In the genomic region with DNA sequence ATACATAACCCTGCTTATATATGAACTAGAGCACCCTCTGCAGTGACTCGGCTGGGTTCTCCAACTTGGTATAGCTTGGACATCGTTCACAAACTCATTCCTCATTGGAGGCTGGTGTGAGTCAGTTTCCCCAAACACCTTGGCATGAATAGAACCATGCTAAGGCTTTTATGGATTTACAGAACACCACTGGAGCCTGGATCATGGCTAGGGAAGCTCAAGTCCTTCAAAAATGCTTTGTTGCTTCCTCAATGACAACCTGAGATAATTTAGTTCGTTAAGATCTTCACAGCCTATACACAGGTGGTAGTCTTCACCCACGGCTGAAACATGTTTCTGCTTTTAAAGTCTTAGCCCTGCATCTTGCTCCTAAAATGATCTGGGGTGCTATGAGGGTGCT, we compare ENCODE assay signal across 32 mouse cellular contexts. TPM values are rescaled to one million over a fixed set of nuclear protein-coding genes. Genes with fewer than 3 reads are reported as not detected.
A peak's percentile ranks its signal among the peaks of the same experiment; 100 is the strongest.
DNase-seq lines count a peak whose midpoint lies in the region; ATAC-seq and TF ChIP-seq lines count a peak whose summit lies in the region.
"Had no signal": no experiment of that assay in that cellular context is flagged by ENCODE, and none has a peak within 500 bp of the region (broad histone marks: within the 10 kb centered on the region; RNA-seq: fewer than 3 reads in every experiment).

No protein-coding gene starts in this region.

- dilution Hi-C loops in CH12.LX (cut with MboI; ENCODE audit: extremely low pct_ligation_motif_present, extremely low pct_unique_long_range_greater_than_20kb, low sequenced_read_pairs): no loop called here

- H3K4me1 ChIP-seq in heart, embryonic 10.5 days: peaks cover 3% of the 10 kb centered on the region
- no peaks in the 10 kb centered on the region; the same call in none of the 2 replicates for H3K4me1 ChIP-seq in spleen, adult 2 months (ENCODE audit: control insufficient read depth, insufficient read depth, insufficient read length)
- H3K4me1 ChIP-seq in CH12.LX (ENCODE audit: control insufficient read depth in 1 of 2, insufficient read depth in 2 of 2): peaks cover 2 to 26% of the 10 kb centered on the region in 2 experiments; a peak in 2 of 4 replicates
- H3K4me1 ChIP-seq: forebrain, embryonic 15.5 days had no signal

- WGBS in heart, embryonic 10.5 days: 76% methylated on average over 4 of the region's 4 CpGs
- 54% methylated on average over 4 of the region's 4 CpGs for WGBS in spleen, adult 2 months
- WGBS in macrophage (ENCODE audit: missing documents): 88% methylated on average over 4 of the region's 4 CpGs

- peak overlapping the region; percentile 87 for H3K4me2 ChIP-seq in CH12.LX (ENCODE audit: insufficient read depth, low read depth, poor library complexity, severe bottlenecking)
- H3K4me2 ChIP-seq: embryonic facial prominence, embryonic 13.5 days; embryonic facial prominence, embryonic 15.5 days; forebrain, embryonic 13.5 days; forebrain, embryonic 15.5 days had no signal

- no peak overlapping the region for H3K27ac ChIP-seq in heart, embryonic 10.5 days
- peak overlapping the region; percentile 11; the same call in 1 of the 2 replicates for H3K27ac ChIP-seq in spleen, adult 2 months (ENCODE audit: insufficient read depth, low read length)
- peak overlapping the region; percentile 83 for H3K27ac ChIP-seq in CH12.LX (ENCODE audit: insufficient read depth, low read depth)
- peak overlapping the region; percentile 99 for H3K27ac ChIP-seq in macrophage
- H3K27ac ChIP-seq: embryonic facial prominence, embryonic 13.5 days; embryonic facial prominence, embryonic 15.5 days; forebrain, embryonic 10.5 days; forebrain, embryonic 13.5 days; forebrain, embryonic 15.5 days had no signal

- in situ Hi-C loops in CH12.LX (cut with MboI; ENCODE audit: low pct_ligation_motif_present, low pct_unique_long_range_greater_than_20kb, low sequenced_read_pairs): no loop called here

- TF ChIP-seq RAD21 in CH12.LX (IDR thresholded peaks at IDR 0.05; ENCODE audit: low read depth, low read length): no peak

- H3K36me3 ChIP-seq in heart, embryonic 10.5 days: no peaks in the 10 kb centered on the region
- no peaks in the 10 kb centered on the region for H3K36me3 ChIP-seq in spleen, adult 2 months (ENCODE audit: control insufficient read depth, insufficient read depth, low read length)
- H3K36me3 ChIP-seq in CH12.LX (replicated peaks in 1 of 2; ENCODE audit: control insufficient read depth in 1 of 2, insufficient read depth in 1 of 2, low read length in 1 of 2) (peaks cover 0 to 21% of the 10 kb centered on the region in 2 experiments), macrophage (ENCODE audit: inconsistent target) (no peaks in the 10 kb centered on the region)
- H3K36me3 ChIP-seq: embryonic facial prominence, embryonic 13.5 days; embryonic facial prominence, embryonic 15.5 days; forebrain, embryonic 10.5 days; forebrain, embryonic 15.5 days had no signal

- no peak for TF ChIP-seq POLR2A in spleen, adult 2 months (IDR thresholded peaks at IDR 0.05; ENCODE audit: low read depth, low read length)
- TF ChIP-seq POLR2A in CH12.LX (IDR thresholded peaks at IDR 0.05; ENCODE audit: low read depth, low read length): no peak

- no peaks in the 10 kb centered on the region for H3K27me3 ChIP-seq in heart, embryonic 10.5 days (ENCODE audit: insufficient read depth, poor library complexity, severe bottlenecking)
- no peaks in the 10 kb centered on the region for H3K27me3 ChIP-seq in spleen, adult 2 months (ENCODE audit: control insufficient read depth, insufficient read depth, low read length)
- H3K27me3 ChIP-seq in CH12.LX (replicated peaks): no peaks in the 10 kb centered on the region
- H3K27me3 ChIP-seq: embryonic facial prominence, embryonic 13.5 days; embryonic facial prominence, embryonic 15.5 days; forebrain, embryonic 13.5 days; forebrain, embryonic 15.5 days had no signal

- H3K4me3 ChIP-seq in heart, embryonic 10.5 days: no peak overlapping the region
- H3K4me3 ChIP-seq in spleen, adult 2 months (ENCODE audit: extremely low read depth, insufficient read depth, insufficient read length): no peak overlapping the region
- H3K4me3 ChIP-seq in CH12.LX (replicated peaks in 1 of 3; ENCODE audit: low read depth in 2 of 3, low read length in 2 of 3, poor library complexity in 1 of 3) (peak overlapping the region; percentile 42 to 99 (median 92)), macrophage (ENCODE audit: inconsistent target) (no peak overlapping the region)
- H3K4me3 ChIP-seq: embryonic facial prominence, embryonic 13.5 days; embryonic facial prominence, embryonic 15.5 days; erythroblast, embryonic 14.5 days; forebrain, embryonic 10.5 days; forebrain, embryonic 13.5 days; forebrain, embryonic 15.5 days had no signal

- peak overlapping the region; percentile 88 for H3K9ac ChIP-seq in CH12.LX (ENCODE audit: insufficient read depth, low read depth)
- H3K9ac ChIP-seq: embryonic facial prominence, embryonic 13.5 days; embryonic facial prominence, embryonic 15.5 days; forebrain, embryonic 13.5 days; forebrain, embryonic 15.5 days had no signal

- no peak for TF ChIP-seq CTCF in spleen, adult 2 months (IDR thresholded peaks at IDR 0.05; ENCODE audit: extremely low read depth, insufficient read depth, insufficient read length, insufficient replicate concordance)
- TF ChIP-seq CTCF in CH12.LX (conservative IDR thresholded peaks at IDR 0.05 in 1 of 2, IDR thresholded peaks at IDR 0.05 in 1 of 2; ENCODE audit: low read depth in 2 of 2, low read length in 2 of 2): 0 out of 4 replicates have a peak, but pooled peaks of 1 of the 2 experiments have one; percentile 0

- peaks cover 36% of the 10 kb centered on the region for H3K79me2 ChIP-seq in CH12.LX (replicated peaks; ENCODE audit: control insufficient read depth, extremely low read depth, insufficient read depth, poor library complexity, severe bottlenecking)
- peaks cover 63% of the 10 kb centered on the region for H3K79me2 ChIP-seq in macrophage (ENCODE audit: inconsistent target)

- no peaks in the 10 kb centered on the region for H3K9me3 ChIP-seq in heart, embryonic 10.5 days
- H3K9me3 ChIP-seq in CH12.LX (replicated peaks; ENCODE audit: low read length): no peaks in the 10 kb centered on the region
- H3K9me3 ChIP-seq: embryonic facial prominence, embryonic 13.5 days; embryonic facial prominence, embryonic 15.5 days; forebrain, embryonic 10.5 days; forebrain, embryonic 13.5 days; forebrain, embryonic 15.5 days had no signal

- ATAC-seq in megakaryocyte, adult 5-6 weeks (ENCODE audit: poor library complexity, severe bottlenecking): no peak
- ATAC-seq: CD4-positive, CD25-positive, alpha-beta regulatory T cell, adult 4 months; forebrain, embryonic 13.5 days; forebrain, embryonic 15.5 days had no signal

- TF ChIP-seq EP300 in CH12.LX (IDR thresholded peaks at IDR 0.05; ENCODE audit: low read length): no peak

- DNase-seq in heart, adult 11 months: peak; percentile 66
- no peak for DNase-seq in heart, embryonic 10.5 days (ENCODE audit: low spot score)
- no peak for DNase-seq in spleen, adult 2 months (ENCODE audit: low read depth in 1 of 2, low spot score in 2 of 2)
- no peak for DNase-seq in spleen, adult 18-20 months
- no peak for DNase-seq in CH12.LX (ENCODE audit: extremely low read depth)
- no peak for DNase-seq in spleen, postnatal 10 days (ENCODE audit: low spot score in 2 of 2)
- DNase-seq: adrenal gland, adult 2 months; adrenal gland, postnatal 10 days; adrenal gland, postnatal 25 days; B cell, adult 2 months; cerebellum, adult 11 months; cerebellum, adult 18-20 months; cerebellum, adult 8-10 months; cerebellum, adult 9-11 months; cerebellum, postnatal 14 days; cerebellum, postnatal 36 days; embryo, embryonic 11 days had no signal

RNA-seq across cellular contexts. Expression of a gene that starts 1.1 kb away (rescaled TPM):
- 0.05 TPM in 1 of 2 replicates, not detected in the other for polyA plus RNA-seq in heart, embryonic 10.5 days (2016; fragmentation: Nextera tagmentation; extraction: Ambion mirVana)
- 30.5 and 41.7 TPM in 2 replicates for polyA plus RNA-seq in spleen, adult 2 months (2012; rRNA removed)
- 43.8 and 53.6 TPM in 2 replicates for total RNA-seq in CH12.LX (2012; rRNA removed)
- 67.0 and 68.0 TPM in 2 replicates for total RNA-seq in CH12.LX (2014; rRNA removed)
- 241 and 270 TPM in 2 replicates for polyA plus RNA-seq in CH12.LX (2012; ENCODE audit: insufficient read length, low read depth)
- 100 to 1,000 TPM; 252 to 707 (median 456) TPM for total RNA-seq in macrophage (2018; cell fraction: chromatin; rRNA removed)
- 1,000 to 10,000 TPM; 1,942 to 3,390 (median 2,625) TPM for total RNA-seq in macrophage (2018; cell fraction: cytosol; rRNA removed)
- 1,000 to 10,000 TPM in 25 of 26 experiments, 100 to 1,000 TPM in 1; 793 to 4,386 (median 3,068) TPM for total RNA-seq in macrophage (2018; cell fraction: nucleus; rRNA removed)
- 2,177 to 2,766 TPM (median 2,684 TPM) in 3 replicates for polyA plus RNA-seq in macrophage (2018)
- total RNA-seq in megakaryocyte, adult 5-6 weeks (2015): 1,084 and 1,137 TPM in 2 replicates
- 543 and 663 TPM in 2 replicates for total RNA-seq in megakaryocyte, adult 5-6 weeks (2017)
- total RNA-seq: MEL had no signal

RNA-seq across cellular contexts. Expression of a gene that starts 31.8 kb away (rescaled TPM):
- not detected in 2 replicates for polyA plus RNA-seq in heart, embryonic 10.5 days (2016; fragmentation: Nextera tagmentation; extraction: Ambion mirVana)
- polyA plus RNA-seq in spleen, adult 2 months (2012; rRNA removed): not detected in 2 replicates
- total RNA-seq in CH12.LX (2012; rRNA removed): not detected in 2 replicates
- not detected in 2 replicates for total RNA-seq in CH12.LX (2014; rRNA removed)
- not detected in 2 replicates for polyA plus RNA-seq in CH12.LX (2012; ENCODE audit: insufficient read length, low read depth)
- not detected for total RNA-seq in macrophage (2018; cell fraction: chromatin; rRNA removed)
- total RNA-seq in macrophage (2018; cell fraction: cytosol; rRNA removed): not detected
- not detected for total RNA-seq in macrophage (2018; cell fraction: nucleus; rRNA removed)
- not detected in 3 replicates for polyA plus RNA-seq in macrophage (2018)
- not detected in 2 replicates for total RNA-seq in megakaryocyte, adult 5-6 weeks (2015)
- not detected in 2 replicates for total RNA-seq in megakaryocyte, adult 5-6 weeks (2017)
- total RNA-seq: adrenal gland, adult 2 months; adrenal gland, postnatal 10 days; adrenal gland, postnatal 25 days; common myeloid progenitor, adult 5-6 weeks; ES-E14; MEL had no signal
- polyA plus RNA-seq: adrenal gland, adult 2 months; brain, embryonic 14.5 days; CD4-positive, CD25-positive, alpha-beta regulatory T cell, adult 4 months; embryonic facial prominence, embryonic 11.5 days; embryonic facial prominence, embryonic 13.5 days; embryonic facial prominence, embryonic 15.5 days; erythroblast, embryonic 14.5 days; forebrain, embryonic 10.5 days; forebrain, embryonic 13.5 days; forebrain, embryonic 15.5 days; frontal cortex, adult 2 months had no signal

RNA-seq across cellular contexts. Expression of a gene that starts 41.7 kb away (rescaled TPM):
- polyA plus RNA-seq in heart, embryonic 10.5 days (2016; fragmentation: Nextera tagmentation; extraction: Ambion mirVana): 0.91 and 2.9 TPM in 2 replicates
- polyA plus RNA-seq in spleen, adult 2 months (2012; rRNA removed): 4.3 TPM in 2 replicates
- 19.2 and 21.2 TPM in 2 replicates for total RNA-seq in CH12.LX (2012; rRNA removed)
- total RNA-seq in CH12.LX (2014; rRNA removed): 15.6 and 16.4 TPM in 2 replicates
- 28.7 and 30.5 TPM in 2 replicates for polyA plus RNA-seq in CH12.LX (2012; ENCODE audit: insufficient read length, low read depth)
- total RNA-seq in macrophage (2018; cell fraction: chromatin; rRNA removed): 100 to 1,000 TPM in 4 of 26 experiments, 10 to 100 TPM in 14, 1 to 10 TPM in 8; 7.0 to 144 (median 22.3) TPM
- 10 to 100 TPM; 10.2 to 96.6 (median 29.8) TPM for total RNA-seq in macrophage (2018; cell fraction: cytosol; rRNA removed)
- total RNA-seq in macrophage (2018; cell fraction: nucleus; rRNA removed): 100 to 1,000 TPM in 3 of 26 experiments, 10 to 100 TPM in 21, 1 to 10 TPM in 2; 8.5 to 133 (median 28.5) TPM
- polyA plus RNA-seq in macrophage (2018): 17.5 to 35.6 TPM (median 30.8 TPM) in 3 replicates
- total RNA-seq in megakaryocyte, adult 5-6 weeks (2015): 7.3 and 9.9 TPM in 2 replicates
- total RNA-seq in megakaryocyte, adult 5-6 weeks (2017): 8.3 and 9.0 TPM in 2 replicates

RNA-seq across cellular contexts. Expression of a gene that starts 42.3 kb away (rescaled TPM):
- polyA plus RNA-seq in heart, embryonic 10.5 days (2016; fragmentation: Nextera tagmentation; extraction: Ambion mirVana): not detected in 2 replicates
- polyA plus RNA-seq in spleen, adult 2 months (2012; rRNA removed): not detected in 2 replicates
- total RNA-seq in CH12.LX (2012; rRNA removed) (0.13 TPM in 1 of 2 replicates, not detected in the other), CH12.LX (2014; rRNA removed) (not detected in 2 replicates)
- polyA plus RNA-seq in CH12.LX (2012; ENCODE audit: insufficient read length, low read depth) (not detected in 2 replicates), macrophage (2018) (not detected in 3 replicates)
- total RNA-seq in macrophage (2018; cell fraction: chromatin; rRNA removed): not detected
- not detected for total RNA-seq in macrophage (2018; cell fraction: cytosol; rRNA removed)
- not detected for total RNA-seq in macrophage (2018; cell fraction: nucleus; rRNA removed)
- total RNA-seq in megakaryocyte, adult 5-6 weeks (2015): not detected in 2 replicates
- not detected in 2 replicates for total RNA-seq in megakaryocyte, adult 5-6 weeks (2017)
- total RNA-seq: adrenal gland, adult 2 months; adrenal gland, postnatal 10 days; adrenal gland, postnatal 25 days; common myeloid progenitor, adult 5-6 weeks; MEL had no signal
- polyA plus RNA-seq: adrenal gland, adult 2 months; brain, embryonic 14.5 days; CD4-positive, CD25-positive, alpha-beta regulatory T cell, adult 4 months; embryonic facial prominence, embryonic 11.5 days; embryonic facial prominence, embryonic 13.5 days; erythroblast, embryonic 14.5 days; forebrain, embryonic 10.5 days; forebrain, embryonic 13.5 days; forebrain, embryonic 15.5 days; frontal cortex, adult 2 months had no signal

Comparison
In these comparisons a context has a peak if more than half of its experiments do, and no peak if none do; other contexts are left out.
1. H3K4me3 ChIP-seq: peak in CH12.LX (3 of 3); none in heart, embryonic 10.5 days (single experiment), spleen, adult 2 months (single experiment) and macrophage (single experiment).
2. RNA of a gene that starts 1.1 kb away (polyA plus RNA-seq): 2,177 to 2,766 TPM in macrophage, 241 to 270 TPM in CH12.LX and 30.5 to 41.7 TPM in spleen, adult 2 months; 0.05 TPM in heart, embryonic 10.5 days; every median in the first group is over 10 times any median in the second.